Mouse (Mus musculus): ENCODE data around the gene Car15. TPM values are rescaled to one million over a fixed set of nuclear protein-coding genes. Genes with fewer than 3 reads are reported as not detected.

Gene Car15
- total and polyA plus RNA-seq, 2 experiments from 2014 or later = 1.9 to 7.0 TPM

DNA sequence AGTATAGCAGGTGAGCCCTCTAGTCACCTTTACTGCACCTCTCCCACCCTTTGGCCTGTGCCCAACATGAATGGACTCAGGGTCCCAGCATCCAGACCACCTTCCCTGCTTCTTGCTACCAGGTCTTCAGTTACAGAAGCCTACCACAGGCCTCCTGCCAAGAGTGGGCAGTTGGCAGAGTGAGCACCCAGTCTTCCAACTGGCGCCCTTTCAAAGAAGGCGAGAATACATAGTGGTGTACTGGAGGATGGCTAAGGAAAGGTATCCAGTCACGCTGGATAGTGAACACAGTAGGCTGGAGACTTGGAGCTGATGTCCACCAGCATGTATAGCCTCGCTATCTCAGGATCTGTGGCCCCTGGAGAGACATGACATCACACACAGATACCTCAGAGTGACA is 44.1 kb downstream of the Car15 start:
- no peak overlapping the region for H3K4me2 ChIP-seq (ENCODE audit: low read depth, low read length)
- 77% methylated on average over 4 of the region's 4 CpGs for WGBS
- H3K27me3 ChIP-seq (ENCODE audit: insufficient read depth, low read length) = peaks cover 23% of the 10 kb centered on the region
- no peak for TF ChIP-seq CTCF (IDR thresholded peaks at IDR 0.05; ENCODE audit: low read depth)
- no peak overlapping the region for H3K27ac ChIP-seq
- peaks cover 8% of the 10 kb centered on the region for H3K4me1 ChIP-seq (ENCODE audit: insufficient read depth, low read length)
- no peak overlapping the region for H3K9ac ChIP-seq (replicated peaks; ENCODE audit: low read length)
- ATAC-seq (no peak), DNase-seq (ENCODE audit: low spot score) (no peak)
- no peak overlapping the region for H3K4me3 ChIP-seq (ENCODE audit: low read length)
- H3K9me3 ChIP-seq (ENCODE audit: low read length) = no peaks in the 10 kb centered on the region
- peaks cover 25% of the 10 kb centered on the region for H3K36me3 ChIP-seq (ENCODE audit: insufficient read depth, low read length)

DNA sequence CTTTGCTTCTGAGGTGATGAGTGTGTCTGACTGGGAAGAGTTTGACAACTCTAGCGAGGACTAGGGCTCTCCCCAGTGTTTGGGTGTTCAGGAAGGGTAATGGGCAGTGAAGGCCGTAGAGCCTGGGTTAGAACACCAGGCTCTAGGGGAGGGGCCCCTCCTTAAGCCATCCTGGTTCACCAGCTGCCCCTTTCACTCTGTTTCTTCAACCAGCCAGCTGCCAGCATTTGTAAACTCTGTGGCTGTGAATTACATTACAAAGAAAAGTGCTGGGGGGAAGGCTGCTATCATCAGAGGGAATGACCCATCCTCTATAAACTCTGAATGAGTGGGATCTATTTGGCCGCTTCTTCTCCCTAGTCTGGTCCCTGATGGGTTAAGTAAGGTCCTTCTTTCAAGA is 45.4 kb downstream of the Car15 start:
- ATAC-seq (no peak), DNase-seq (ENCODE audit: low spot score) (no peak)
- no peak overlapping the region for H3K4me3 ChIP-seq (ENCODE audit: low read length)
- TF ChIP-seq CTCF (IDR thresholded peaks at IDR 0.05; ENCODE audit: low read depth) = no peak
- peaks cover 34% of the 10 kb centered on the region for H3K36me3 ChIP-seq (ENCODE audit: insufficient read depth, low read length)
- H3K4me1 ChIP-seq (ENCODE audit: insufficient read depth, low read length) = no peaks in the 10 kb centered on the region; the same call in 1 of the 2 replicates
- H3K9ac ChIP-seq (replicated peaks; ENCODE audit: low read length) = no peak overlapping the region
- H3K4me2 ChIP-seq (ENCODE audit: low read depth, low read length) = no peak overlapping the region
- no peaks in the 10 kb centered on the region for H3K9me3 ChIP-seq (ENCODE audit: low read length)
- H3K27ac ChIP-seq = no peak overlapping the region
- H3K27me3 ChIP-seq (ENCODE audit: insufficient read depth, low read length) = peaks cover 17% of the 10 kb centered on the region
- 73% methylated on average over 3 of the region's 3 CpGs for WGBS

DNA sequence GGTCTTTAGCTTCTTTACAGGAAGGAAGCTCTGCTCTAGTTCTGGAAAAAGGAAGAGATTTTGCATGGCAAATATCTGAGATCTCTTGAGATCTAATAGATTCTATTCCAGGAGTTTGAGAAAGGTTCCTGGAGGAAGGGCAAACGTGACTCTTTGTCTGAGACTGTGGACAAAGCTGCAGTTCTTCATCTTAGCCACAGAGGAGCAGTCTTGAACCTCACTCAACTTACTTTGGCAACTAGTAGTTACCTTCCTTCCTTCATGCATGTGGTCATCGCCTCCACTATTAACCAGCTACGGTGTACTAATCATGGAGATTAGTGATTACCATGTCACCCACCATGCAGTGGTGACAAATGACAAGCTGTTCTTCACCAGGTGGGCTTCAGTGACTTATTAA is 52.8 kb downstream of the Car15 start:
- Histone ChIP-seq H3K4me3 (ENCODE audit: low read length) (no peak overlapping the region), H3K4me2 (ENCODE audit: low read depth, low read length) (no peak overlapping the region), H3K36me3 (ENCODE audit: insufficient read depth, low read length) (peaks cover 47% of the 10 kb centered on the region), H3K27me3 (ENCODE audit: insufficient read depth, low read length) (no peaks in the 10 kb centered on the region), H3K27ac (no peak overlapping the region), H3K9me3 (ENCODE audit: low read length) (no peaks in the 10 kb centered on the region), H3K4me1 (ENCODE audit: insufficient read depth, low read length) (no peaks in the 10 kb centered on the region), H3K9ac (replicated peaks; ENCODE audit: low read length) (no peak overlapping the region)
- ATAC-seq = peak; percentile 41; the same call in 1 of the 2 replicates
- TF ChIP-seq CTCF (IDR thresholded peaks at IDR 0.05; ENCODE audit: low read depth) = peak; percentile 63
- DNase-seq (ENCODE audit: low spot score) = peak; percentile 39
- WGBS = 68% methylated on average over 3 of the region's 3 CpGs

Other genes starting within 250 kb of the Car15 start
- 62.4 and 67.4 TPM in 2 replicates for gene Smpd4, start 219.0 kb downstream of the Car15 start, total RNA-seq (2014; rRNA removed)
- gene Smpd4, start 219.0 kb downstream of the Car15 start, polyA plus RNA-seq (2015; fragmentation: Nextera tagmentation; extraction: Ambion mirVana) = 21.7 and 23.8 TPM in 2 replicates
- 18.2 and 20.8 TPM in 2 replicates for gene Ccdc74a, start 191.9 kb downstream of the Car15 start, total RNA-seq (2014; rRNA removed)
- gene Ccdc74a, start 191.9 kb downstream of the Car15 start, polyA plus RNA-seq (2015; fragmentation: Nextera tagmentation; extraction: Ambion mirVana) = 32.8 and 37.6 TPM in 2 replicates
- gene Med15, start 105.5 kb downstream of the Car15 start, total RNA-seq (2014; rRNA removed) = 47.5 and 66.1 TPM in 2 replicates
- gene Med15, start 105.5 kb downstream of the Car15 start, polyA plus RNA-seq (2015; fragmentation: Nextera tagmentation; extraction: Ambion mirVana) = 33.8 and 39.2 TPM in 2 replicates
- 176 and 190 TPM in 2 replicates for gene Klhl22, start 78.7 kb downstream of the Car15 start, total RNA-seq (2014; rRNA removed)
- 69.6 and 80.5 TPM in 2 replicates for gene Klhl22, start 78.7 kb downstream of the Car15 start, polyA plus RNA-seq (2015; fragmentation: Nextera tagmentation; extraction: Ambion mirVana)
- gene Scarf2, start 41.1 kb downstream of the Car15 start, total RNA-seq (2014; rRNA removed) = 15.5 and 15.6 TPM in 2 replicates
- gene Scarf2, start 41.1 kb downstream of the Car15 start, polyA plus RNA-seq (2015; fragmentation: Nextera tagmentation; extraction: Ambion mirVana) = 2.0 and 2.3 TPM in 2 replicates
- 6.1 and 9.1 TPM in 2 replicates for gene B830017H08Rik, start 5.2 kb downstream of the Car15 start, total RNA-seq (2014; rRNA removed)
- gene B830017H08Rik, start 5.2 kb downstream of the Car15 start, polyA plus RNA-seq (2015; fragmentation: Nextera tagmentation; extraction: Ambion mirVana) = 6.3 and 6.4 TPM in 2 replicates
- gene Gm20518, start 53.3 kb upstream of the Car15 start, total RNA-seq (2014; rRNA removed) = 0.42 and 1.3 TPM in 2 replicates
- 0.11 and 0.20 TPM in 2 replicates for gene Gm20518, start 53.3 kb upstream of the Car15 start, polyA plus RNA-seq (2015; fragmentation: Nextera tagmentation; extraction: Ambion mirVana)
- gene Tssk1, start 55.9 kb upstream of the Car15 start, total RNA-seq (2014; rRNA removed) = 0.29 TPM in 1 of 2 replicates, not detected in the other
- 0.04 TPM in 1 of 2 replicates, not detected in the other for gene Tssk1, start 55.9 kb upstream of the Car15 start, polyA plus RNA-seq (2015; fragmentation: Nextera tagmentation; extraction: Ambion mirVana)
- gene Dgcr2, start 60.2 kb upstream of the Car15 start, total RNA-seq (2014; rRNA removed) = 181 and 199 TPM in 2 replicates
- 83.0 and 88.8 TPM in 2 replicates for gene Dgcr2, start 60.2 kb upstream of the Car15 start, polyA plus RNA-seq (2015; fragmentation: Nextera tagmentation; extraction: Ambion mirVana)
- not detected in 2 replicates for gene Tssk2, start 60.3 kb upstream of the Car15 start, total RNA-seq (2014; rRNA removed)
- not detected in 2 replicates for gene Tssk2, start 60.3 kb upstream of the Car15 start, polyA plus RNA-seq (2015; fragmentation: Nextera tagmentation; extraction: Ambion mirVana)
- gene Ess2, start 73.0 kb upstream of the Car15 start, total RNA-seq (2014; rRNA removed) = 37.7 and 46.3 TPM in 2 replicates
- gene Ess2, start 73.0 kb upstream of the Car15 start, polyA plus RNA-seq (2015; fragmentation: Nextera tagmentation; extraction: Ambion mirVana) = 38.8 and 40.8 TPM in 2 replicates
- 0.21 and 0.61 TPM in 2 replicates for gene Gsc2, start 76.7 kb upstream of the Car15 start, total RNA-seq (2014; rRNA removed)
- 0.76 and 1.0 TPM in 2 replicates for gene Gsc2, start 76.7 kb upstream of the Car15 start, polyA plus RNA-seq (2015; fragmentation: Nextera tagmentation; extraction: Ambion mirVana)
- gene Slc25a1, start 89.9 kb upstream of the Car15 start, total RNA-seq (2014; rRNA removed) = 228 and 230 TPM in 2 replicates
- gene Slc25a1, start 89.9 kb upstream of the Car15 start, polyA plus RNA-seq (2015; fragmentation: Nextera tagmentation; extraction: Ambion mirVana) = 150 and 151 TPM in 2 replicates
- gene Vpreb2, start 142.1 kb upstream of the Car15 start, total RNA-seq (2014; rRNA removed) = not detected in 2 replicates
- not detected in 2 replicates for gene Vpreb2, start 142.1 kb upstream of the Car15 start, polyA plus RNA-seq (2015; fragmentation: Nextera tagmentation; extraction: Ambion mirVana)
- 59.5 and 74.4 TPM in 2 replicates for gene Dgcr6, start 214.5 kb upstream of the Car15 start, total RNA-seq (2014; rRNA removed)
- 169 and 173 TPM in 2 replicates for gene Dgcr6, start 214.5 kb upstream of the Car15 start, polyA plus RNA-seq (2015; fragmentation: Nextera tagmentation; extraction: Ambion mirVana)

All from hindbrain, postnatal 0 days (tissue).